Mouse (Mus musculus) liver, adult 2 months (tissue): ENCODE measurements around the gene Jakmip3. TPM values are rescaled to one million over a fixed set of nuclear protein-coding genes. Genes with fewer than 3 reads are reported as not detected.

Source experiments
- DNase-seq: peaks from one replicate; pipeline ENCODE4 v3.0.0-alpha.2; 2011; ENCODE audit warnings: low read depth, low spot score; ENCODE audit errors: extremely low read depth
- H3K27ac ChIP-seq: fragments of 200-500 bp; replicated peaks from 2 replicates; pipeline ENCODE4 v1.5.1; 2012; ENCODE audit warnings: low read depth, mild to moderate bottlenecking, control low read depth, inconsistent platforms, low read length; ENCODE audit not compliant: insufficient read depth
- H3K27me3 ChIP-seq: fragments of 200-500 bp; 2 replicates; pipeline ENCODE4 v1.6.1; 2012; ENCODE audit warnings: mild to moderate bottlenecking, moderate library complexity, low read length, inconsistent platforms; ENCODE audit not compliant: control insufficient read depth, insufficient read depth
- H3K36me3 ChIP-seq: fragments of 200-500 bp; 2 replicates; pipeline ENCODE4 v1.6.1; 2012; ENCODE audit warnings: low read length, inconsistent platforms; ENCODE audit not compliant: control insufficient read depth, insufficient read depth
- H3K4me1 ChIP-seq: fragments of 200-500 bp; 2 replicates; pipeline ENCODE4 v1.6.1; 2011; ENCODE audit warnings: low read length; ENCODE audit not compliant: control insufficient read depth, insufficient read depth
- H3K4me3 ChIP-seq: fragments of 200-500 bp; 2 replicates; pipeline ENCODE4 v1.5.1; 2011; ENCODE audit warnings: low read depth, mild to moderate bottlenecking, control low read depth, low read length, moderate library complexity; ENCODE audit not compliant: insufficient read depth
- H3K79me2 ChIP-seq: fragments of 200-500 bp; 2 replicates; pipeline ENCODE4 v1.6.1; 2012; ENCODE audit warnings: inconsistent platforms, mild to moderate bottlenecking, low read length, moderate library complexity; ENCODE audit not compliant: control insufficient read depth, insufficient read depth
- H3K9ac ChIP-seq: fragments of 200-500 bp; 2 replicates; pipeline ENCODE4 v1.6.1; 2012; ENCODE audit warnings: low read depth, mild to moderate bottlenecking, control low read depth, inconsistent platforms, low read length
- CTCF ChIP-seq: fragments of 200-500 bp; IDR thresholded peaks from 2 replicates; pipeline ENCODE4 v1.5.1; 2011; ENCODE audit warnings: low read depth, low read length, control low read depth
- POLR2A ChIP-seq: fragments of 200-500 bp; IDR thresholded peaks from 2 replicates; pipeline ENCODE4 v1.6.1; 2011; ENCODE audit warnings: low read length, control low read depth; ENCODE audit not compliant: insufficient read depth; ENCODE audit errors: extremely low read depth
- WGBS: fragments of 180-500 bp; shearing (Covaris S2); methylation state at CpG from one replicate; pipeline ENCODE4 v1.1.7; 2018; 5-methylcytosine and 5-hydroxymethylcytosine counted together
- polyA plus RNA-seq: library from polyadenylated mRNA; depleted of rRNA; stranded (reverse); fragments of >200 nt; gene quantifications from 2 replicates; pipeline ENCODE4 v1.2.3, GENCODE M21; 2012; rRNA removed
- total RNA-seq: library from RNA; depleted of rRNA; stranded (reverse); fragments of >200 nt; gene quantifications from 2 replicates; pipeline ENCODE4 v1.2.3, GENCODE M21; 2014; rRNA removed

Jakmip3 gene
- total RNA-seq (not detected in 2 replicates), polyA plus RNA-seq (0.02 TPM in 1 of 2 replicates, not detected in the other)

- DNase-seq = no peak
- Histone ChIP-seq H3K4me1 (no peaks in the 10 kb centered on the region), H3K36me3 (no peaks in the 10 kb centered on the region), H3K79me2 (no peaks in the 10 kb centered on the region), H3K27ac (no peak within 1 kb of the TSS), H3K9ac (no peak within 1 kb of the TSS), H3K4me3 (no peak within 1 kb of the TSS), H3K27me3 (peaks cover 10% of the 10 kb centered on the region; the same call in 1 of the 2 replicates)
- TF ChIP-seq CTCF = no peak
- no peak for TF ChIP-seq POLR2A
- WGBS = 1% methylated on average over 77 of the region's 78 CpGs
Observed at GRCm38 (mm10) chr7:138940612-138941461, at the start of gene Jakmip3. Jakmip3 (plus strand) TSS chr7:138940730.

DNA sequence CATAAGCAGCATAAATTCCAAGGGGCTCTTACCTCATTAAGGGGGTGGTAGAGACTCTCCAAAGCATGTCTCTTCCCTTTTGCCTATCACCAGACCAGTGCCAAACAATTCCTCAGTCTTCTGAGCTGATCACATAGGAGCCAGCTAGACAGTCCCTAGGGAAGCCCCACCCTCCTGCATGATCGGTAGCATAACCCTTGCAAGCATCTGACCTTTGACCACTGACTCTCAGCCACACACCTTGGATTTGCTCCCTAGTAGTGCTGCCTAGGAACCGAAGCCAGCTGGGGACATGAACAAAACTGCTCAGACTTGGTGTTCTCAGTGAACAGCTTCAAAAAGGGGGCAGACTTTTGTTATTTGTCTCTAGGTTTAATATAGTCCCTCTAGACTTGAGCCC lies 42.4 kb upstream of the Jakmip3 start:
- peaks cover 19% of the 10 kb centered on the region for H3K79me2 ChIP-seq
- H3K36me3 ChIP-seq = peaks cover 52% of the 10 kb centered on the region
- no peak overlapping the region for H3K9ac ChIP-seq
- no peak overlapping the region for H3K4me3 ChIP-seq
- 20% methylated on average over 2 of the region's 2 CpGs for WGBS
- H3K27me3 ChIP-seq = no peaks in the 10 kb centered on the region
- DNase-seq = peak; percentile 87
- TF ChIP-seq CTCF (no peak), POLR2A (no peak)
- H3K27ac ChIP-seq = peak overlapping the region; percentile 37
- peaks cover 28% of the 10 kb centered on the region for H3K4me1 ChIP-seq

DNA sequence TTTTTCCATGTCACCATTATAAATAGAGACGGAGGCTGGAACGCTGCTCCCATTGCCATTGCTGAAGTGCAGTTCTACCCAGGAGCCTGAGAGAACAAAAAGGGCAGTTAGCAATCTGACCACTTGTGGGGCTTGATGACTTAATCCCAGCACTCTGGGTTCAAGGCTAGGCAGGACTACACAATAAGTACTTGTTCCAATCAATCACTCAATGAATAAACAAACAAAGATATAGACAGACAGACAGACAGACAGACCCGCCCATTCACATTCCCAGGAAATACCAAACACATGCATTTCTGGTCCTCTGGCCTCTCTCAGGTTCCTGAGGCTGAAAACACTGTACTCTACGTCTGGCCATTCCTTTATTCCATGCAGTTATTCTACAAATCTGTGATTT lies 41.8 kb upstream of the Jakmip3 start:
- Histone ChIP-seq H3K4me3 (no peak overlapping the region), H3K27ac (peak overlapping the region; percentile 37), H3K27me3 (no peaks in the 10 kb centered on the region), H3K79me2 (peaks cover 19% of the 10 kb centered on the region), H3K36me3 (peaks cover 47% of the 10 kb centered on the region), H3K9ac (no peak overlapping the region), H3K4me1 (peaks cover 28% of the 10 kb centered on the region)
- DNase-seq = peak; percentile 51
- 66% methylated on average over 4 of the region's 4 CpGs for WGBS
- TF ChIP-seq POLR2A = no peak

GRCm38 (mm10) chr7:138903886-138904435 lies 36.6 kb upstream of the Jakmip3 start:
- WGBS = 12% methylated on average over 7 of the region's 7 CpGs
- Histone ChIP-seq H3K27ac (peak overlapping the region; percentile 71), H3K4me3 (no peak overlapping the region), H3K9ac (peak overlapping the region; percentile 45), H3K4me1 (peaks cover 32% of the 10 kb centered on the region), H3K36me3 (peaks cover 9% of the 10 kb centered on the region), H3K79me2 (peaks cover 37% of the 10 kb centered on the region), H3K27me3 (no peaks in the 10 kb centered on the region)
- TF ChIP-seq CTCF = no peak
- no peak for TF ChIP-seq POLR2A
- peak; percentile 93 for DNase-seq

- H3K4me1 ChIP-seq = peaks cover 30% of the 10 kb centered on the region
- peak overlapping the region; percentile 65 for H3K9ac ChIP-seq
- H3K27ac ChIP-seq = peak overlapping the region; percentile 63
- peaks cover 2% of the 10 kb centered on the region; the same call in 1 of the 2 replicates for H3K36me3 ChIP-seq
- peaks cover 34% of the 10 kb centered on the region for H3K79me2 ChIP-seq
- DNase-seq = no peak
- H3K27me3 ChIP-seq = no peaks in the 10 kb centered on the region
- TF ChIP-seq POLR2A (no peak), CTCF (no peak)
- H3K4me3 ChIP-seq = peak overlapping the region; percentile 52
- 6% methylated on average over 1 of the region's 1 CpGs for WGBS
Observed at GRCm38 (mm10) chr7:138906441-138906840, 34.1 kb upstream of the Jakmip3 start.
